Mouse (Mus musculus) embryonic facial prominence, embryonic 14.5 days (tissue): ENCODE data around the gene Spsb4. TPM values are rescaled to one million over a fixed set of nuclear protein-coding genes. Genes with fewer than 3 reads are reported as not detected.

ENCODE experiments used
- ATAC-seq: fragments of 200-750 bp; cut with Nextera tagmentation; 2 replicates; pipeline ENCODE4 v1.8.0; 2017; ENCODE audit warnings: low read depth, moderate number of reproducible peaks, moderate TSS enrichment
- DNase-seq: peaks from one replicate; pipeline ENCODE4 v3.0.0-alpha.2; 2015; ENCODE audit warnings: low spot score
- H3K27ac ChIP-seq: fragments of 300-500 bp; sonication (generic); replicated peaks from 2 replicates; pipeline ENCODE4 v1.5.1; 2014; ENCODE audit warnings: low read depth, mild to moderate bottlenecking, low read length, moderate library complexity
- H3K27me3 ChIP-seq: fragments of 300-500 bp; sonication (generic); replicated peaks from 2 replicates; pipeline ENCODE4 v1.6.1; 2014; ENCODE audit warnings: low read length; ENCODE audit not compliant: control insufficient read depth, insufficient read depth
- H3K36me3 ChIP-seq: fragments of 300-500 bp; sonication (generic); 2 replicates; pipeline ENCODE4 v1.6.1; 2014; ENCODE audit warnings: low read length, mixed read lengths; ENCODE audit not compliant: control insufficient read depth, insufficient read depth
- H3K4me1 ChIP-seq: fragments of 300-500 bp; sonication (generic); 2 replicates; pipeline ENCODE4 v1.6.1; 2014; ENCODE audit warnings: antibody characterized with exemption, low read length; ENCODE audit not compliant: control insufficient read depth, insufficient read depth
- H3K4me2 ChIP-seq: fragments of 300-500 bp; sonication (generic); 2 replicates; pipeline ENCODE4 v1.6.1; 2014; ENCODE audit warnings: low read depth, mild to moderate bottlenecking, low read length, moderate library complexity, mixed read lengths
- H3K4me3 ChIP-seq: fragments of 300-500 bp; sonication (generic); 2 replicates; pipeline ENCODE4 v1.5.1; 2014; ENCODE audit warnings: low read depth, mild to moderate bottlenecking, low read length
- H3K9ac ChIP-seq: fragments of 300-500 bp; sonication (generic); 2 replicates; pipeline ENCODE4 v1.6.1; 2014; ENCODE audit warnings: low read depth, mild to moderate bottlenecking, low read length, moderate library complexity, mixed read lengths
- H3K9me3 ChIP-seq: fragments of 300-500 bp; sonication (generic); 2 replicates; pipeline ENCODE4 v1.6.1; 2016; ENCODE audit warnings: low read length; ENCODE audit not compliant: control insufficient read depth
- WGBS: fragments of 180-500 bp; shearing (Covaris S2); extraction: QIAGEN DNeasy Blood & Tissue Kit; methylation state at CpG from one replicate; pipeline ENCODE4 v1.1.7; 2014; 5-methylcytosine and 5-hydroxymethylcytosine counted together
- polyA plus RNA-seq: library from polyadenylated mRNA; unstranded; fragments of >200 nt; fragmentation: Nextera tagmentation; extraction: Ambion mirVana; gene quantifications from 2 replicates; pipeline ENCODE4 v1.2.1, GENCODE M21; 2014

Gene Spsb4
- polyA plus RNA-seq, result 12.6 and 15.0 TPM in 2 replicates

GRCm38 (mm10) chr9:97018677-97019147, at the start of gene Spsb4:
Gene Spsb4, minus strand, starts transcription at chr9:97018843.
- ATAC-seq (peak; percentile 95), DNase-seq (peak; percentile 94)
- Histone ChIP-seq H3K27ac (peak within 1 kb of the TSS; percentile 81), H3K9me3 (no peaks in the 10 kb centered on the region), H3K9ac (peak within 1 kb of the TSS; percentile 77), H3K4me1 (peaks cover 14% of the 10 kb centered on the region), H3K27me3 (peaks cover 15% of the 10 kb centered on the region), H3K36me3 (no peaks in the 10 kb centered on the region), H3K4me2 (peak within 1 kb of the TSS; percentile 99), H3K4me3 (peak within 1 kb of the TSS; percentile 72)
- WGBS, result 0% methylated on average over 10 of the region's 47 CpGs

GRCm38 (mm10) chr9:97067761-97068160, 49.1 kb upstream of the Spsb4 start:
- 77% methylated on average over 6 of the region's 6 CpGs for WGBS

GRCm38 (mm10) chr9:97065885-97066284, 47.2 kb upstream of the Spsb4 start:
- Histone ChIP-seq H3K9me3 (no peaks in the 10 kb centered on the region), H3K27ac (no peak overlapping the region), H3K9ac (no peak overlapping the region), H3K4me2 (no peak overlapping the region), H3K4me1 (no peaks in the 10 kb centered on the region), H3K4me3 (no peak overlapping the region), H3K27me3 (no peaks in the 10 kb centered on the region), H3K36me3 (no peaks in the 10 kb centered on the region)
- ATAC-seq, result peak; percentile 66
- 55% methylated on average over 4 of the region's 4 CpGs for WGBS
- DNase-seq, result peak; percentile 75

More at GRCm38 (mm10) chr9:97067761-97068160, 49.1 kb upstream of the Spsb4 start:
- no peaks in the 10 kb centered on the region for H3K27me3 ChIP-seq
- no peaks in the 10 kb centered on the region for H3K36me3 ChIP-seq
- no peak for ATAC-seq
- H3K4me1 ChIP-seq, result no peaks in the 10 kb centered on the region
- no peak for DNase-seq
- H3K27ac ChIP-seq, result no peak overlapping the region
- H3K4me3 ChIP-seq, result no peak overlapping the region
- no peak overlapping the region for H3K9ac ChIP-seq
- no peaks in the 10 kb centered on the region for H3K9me3 ChIP-seq
- no peak overlapping the region for H3K4me2 ChIP-seq

GRCm38 (mm10) chr9:97065216-97065615, 46.6 kb upstream of the Spsb4 start:
- H3K4me1 ChIP-seq, result no peaks in the 10 kb centered on the region
- no peaks in the 10 kb centered on the region for H3K36me3 ChIP-seq
- no peak overlapping the region for H3K4me2 ChIP-seq
- H3K9me3 ChIP-seq, result no peaks in the 10 kb centered on the region
- no peak for ATAC-seq
- H3K4me3 ChIP-seq, result no peak overlapping the region
- DNase-seq, result no peak
- WGBS, result 66% methylated on average over 5 of the region's 5 CpGs
- no peaks in the 10 kb centered on the region for H3K27me3 ChIP-seq
- H3K27ac ChIP-seq, result no peak overlapping the region; the same call in 1 of the 2 replicates
- no peak overlapping the region for H3K9ac ChIP-seq

DNA sequence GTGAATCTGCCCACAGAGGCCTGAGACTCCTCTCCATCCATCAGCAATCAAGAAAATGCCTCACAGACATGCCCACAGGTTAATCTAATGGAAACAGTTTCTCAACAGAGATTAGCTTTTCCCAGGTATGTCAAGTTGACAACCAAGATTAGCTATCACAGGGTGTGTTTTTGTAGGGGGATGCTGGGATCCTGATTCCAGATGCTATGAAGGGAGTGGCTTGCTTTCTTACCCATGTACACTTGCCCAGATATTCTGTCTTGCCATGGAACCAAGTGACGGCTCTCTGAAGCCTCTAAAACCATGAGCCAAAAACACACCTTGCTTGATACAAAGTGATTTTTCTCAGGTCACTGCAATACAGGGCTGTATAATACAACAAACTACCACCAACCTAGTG, 45.5 kb upstream of the Spsb4 start:
- whole genome bisulfite sequencing, result 95% methylated on average over 1 of the region's 1 CpGs
- DNase-seq, result no peak
- H3K9ac ChIP-seq, result no peak overlapping the region
- no peak overlapping the region for H3K4me3 ChIP-seq
- no peaks in the 10 kb centered on the region for H3K4me1 ChIP-seq
- ATAC-seq, result no peak
- H3K36me3 ChIP-seq, result no peaks in the 10 kb centered on the region
- no peak overlapping the region for H3K27ac ChIP-seq
- H3K4me2 ChIP-seq, result no peak overlapping the region
- H3K27me3 ChIP-seq, result no peaks in the 10 kb centered on the region
- H3K9me3 ChIP-seq, result no peaks in the 10 kb centered on the region

- H3K27me3 ChIP-seq, result no peaks in the 10 kb centered on the region
- no peaks in the 10 kb centered on the region for H3K36me3 ChIP-seq
- no peak overlapping the region for H3K9ac ChIP-seq
- no peak overlapping the region for H3K4me3 ChIP-seq
- 93% methylated on average over 9 of the region's 9 CpGs for WGBS
- no peaks in the 10 kb centered on the region for H3K9me3 ChIP-seq
- DNase-seq (no peak), ATAC-seq (no peak)
- H3K4me2 ChIP-seq, result no peak overlapping the region
- H3K27ac ChIP-seq, result no peak overlapping the region
- peaks cover 5% of the 10 kb centered on the region for H3K4me1 ChIP-seq
Observed at GRCm38 (mm10) chr9:97061696-97062095, 43.1 kb upstream of the Spsb4 start.

DNA sequence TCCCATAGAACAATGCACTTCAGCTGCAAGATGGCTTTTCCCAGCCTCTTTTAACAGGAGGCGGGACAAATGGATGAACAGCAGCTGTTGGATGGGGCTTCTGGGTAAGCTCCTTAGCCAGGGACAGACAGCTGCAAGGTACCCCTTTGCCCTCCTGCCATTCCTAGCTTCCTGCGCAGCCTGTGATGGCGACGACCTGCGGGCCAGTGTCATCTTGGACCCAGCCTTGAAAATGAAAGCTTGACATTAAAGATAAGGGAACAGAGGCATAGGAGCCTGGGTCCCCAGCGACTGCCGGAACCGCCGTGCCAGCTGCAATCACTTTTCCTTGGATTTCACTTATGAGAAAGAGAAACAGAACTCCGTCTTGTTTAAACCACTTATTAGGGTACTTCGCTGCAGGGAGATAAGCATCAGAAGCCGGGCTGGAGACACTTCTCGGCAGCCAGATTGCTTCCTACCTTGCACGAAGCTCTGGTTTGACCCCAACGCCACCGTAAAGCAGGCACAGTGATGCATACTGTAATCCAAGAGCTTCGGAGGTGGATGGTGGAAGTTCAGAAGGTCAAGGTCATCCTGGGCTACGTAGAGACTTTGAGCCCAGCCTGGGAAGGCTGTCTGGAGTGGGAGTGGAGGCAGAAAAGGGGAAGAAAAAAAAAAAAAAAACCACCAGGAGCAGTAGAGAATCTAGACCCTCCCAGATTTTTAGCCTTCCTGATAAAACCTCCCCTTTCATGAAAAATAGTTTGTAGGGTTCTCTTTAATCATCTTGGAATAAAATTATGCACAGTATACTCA, 38.1 kb upstream of the Spsb4 start:
- H3K27ac ChIP-seq, result no peak overlapping the region
- ATAC-seq, result peak; percentile 60
- H3K9ac ChIP-seq, result peak overlapping the region; percentile 45; the same call in 1 of the 2 replicates
- H3K4me3 ChIP-seq, result peak overlapping the region; percentile 8
- H3K9me3 ChIP-seq, result no peaks in the 10 kb centered on the region
- 32% methylated on average over 18 of the region's 18 CpGs for WGBS
- H3K4me1 ChIP-seq, result peaks cover 9% of the 10 kb centered on the region
- no peaks in the 10 kb centered on the region for H3K36me3 ChIP-seq
- H3K27me3 ChIP-seq, result no peaks in the 10 kb centered on the region
- peak; percentile 77 for DNase-seq
- H3K4me2 ChIP-seq, result peak overlapping the region; percentile 45

- Histone ChIP-seq H3K27me3 (no peaks in the 10 kb centered on the region), H3K9me3 (no peaks in the 10 kb centered on the region), H3K36me3 (no peaks in the 10 kb centered on the region), H3K27ac (no peak overlapping the region; the same call in 1 of the 2 replicates), H3K9ac (no peak overlapping the region), H3K4me2 (no peak overlapping the region), H3K4me1 (peaks cover 9% of the 10 kb centered on the region), H3K4me3 (no peak overlapping the region)
- ATAC-seq (peak; percentile 53; the same call in 1 of the 2 replicates), DNase-seq (peak; percentile 71)
- 48% methylated on average over 14 of the region's 14 CpGs for WGBS
Observed at GRCm38 (mm10) chr9:97055906-97056305, 37.3 kb upstream of the Spsb4 start.
